Mouse (Mus musculus): ENCODE results near the gene Krtap3-3. TPM values are rescaled to one million over a fixed set of nuclear protein-coding genes. Genes with fewer than 3 reads are reported as not detected.

The Krtap3-3 gene
- total RNA-seq, 2 experiments from 2014 or later = not detected

Other genes with a start within 250 kb of the Krtap3-3 start
Only the 30 nearest of the 34 such genes appear.
- gene Krt25, start 227.9 kb downstream of the Krtap3-3 start, total RNA-seq (2014; fragmentation: Nextera tagmentation) = not detected in 2 replicates
- gene Krt25, start 227.9 kb downstream of the Krtap3-3 start, total RNA-seq (2017) = not detected in 2 replicates
- not detected in 2 replicates for gene Krt26, start 212.9 kb downstream of the Krtap3-3 start, total RNA-seq (2014; fragmentation: Nextera tagmentation)
- not detected in 2 replicates for gene Krt26, start 212.9 kb downstream of the Krtap3-3 start, total RNA-seq (2017)
- not detected in 2 replicates for gene Krt27, start 199.8 kb downstream of the Krtap3-3 start, total RNA-seq (2014; fragmentation: Nextera tagmentation)
- gene Krt27, start 199.8 kb downstream of the Krtap3-3 start, total RNA-seq (2017) = not detected in 2 replicates
- gene Krt28, start 176.0 kb downstream of the Krtap3-3 start, total RNA-seq (2014; fragmentation: Nextera tagmentation) = not detected in 2 replicates
- gene Krt28, start 176.0 kb downstream of the Krtap3-3 start, total RNA-seq (2017) = not detected in 2 replicates
- 1.7 and 7.5 TPM in 2 replicates for gene Krt10, start 161.5 kb downstream of the Krtap3-3 start, total RNA-seq (2014; fragmentation: Nextera tagmentation)
- 0.39 TPM in 1 of 2 replicates, not detected in the other for gene Krt10, start 161.5 kb downstream of the Krtap3-3 start, total RNA-seq (2017)
- not detected in 2 replicates for gene Krt12, start 128.6 kb downstream of the Krtap3-3 start, total RNA-seq (2014; fragmentation: Nextera tagmentation)
- gene Krt12, start 128.6 kb downstream of the Krtap3-3 start, total RNA-seq (2017) = not detected in 2 replicates
- gene Krt20, start 112.7 kb downstream of the Krtap3-3 start, total RNA-seq (2014; fragmentation: Nextera tagmentation) = not detected in 2 replicates
- gene Krt20, start 112.7 kb downstream of the Krtap3-3 start, total RNA-seq (2017) = not detected in 2 replicates
- not detected in 2 replicates for gene Krt23, start 57.7 kb downstream of the Krtap3-3 start, total RNA-seq (2014; fragmentation: Nextera tagmentation)
- not detected in 2 replicates for gene Krt23, start 57.7 kb downstream of the Krtap3-3 start, total RNA-seq (2017)
- not detected in 2 replicates for gene Krt39, start 29.5 kb downstream of the Krtap3-3 start, total RNA-seq (2014; fragmentation: Nextera tagmentation)
- not detected in 2 replicates for gene Krt39, start 29.5 kb downstream of the Krtap3-3 start, total RNA-seq (2017)
- not detected in 2 replicates for gene Krt40, start 7.7 kb downstream of the Krtap3-3 start, total RNA-seq (2014; fragmentation: Nextera tagmentation)
- gene Krt40, start 7.7 kb downstream of the Krtap3-3 start, total RNA-seq (2017) = not detected in 2 replicates
- not detected in 2 replicates for gene Krtap3-2, start 6.0 kb upstream of the Krtap3-3 start, total RNA-seq (2014; fragmentation: Nextera tagmentation)
- gene Krtap3-2, start 6.0 kb upstream of the Krtap3-3 start, total RNA-seq (2017) = not detected in 2 replicates
- not detected in 2 replicates for gene Gm11939, start 8.6 kb upstream of the Krtap3-3 start, total RNA-seq (2014; fragmentation: Nextera tagmentation)
- not detected in 2 replicates for gene Gm11939, start 8.6 kb upstream of the Krtap3-3 start, total RNA-seq (2017)
- gene Krtap3-1, start 15.8 kb upstream of the Krtap3-3 start, total RNA-seq (2014; fragmentation: Nextera tagmentation) = not detected in 2 replicates
- gene Krtap3-1, start 15.8 kb upstream of the Krtap3-3 start, total RNA-seq (2017) = not detected in 2 replicates
- not detected in 2 replicates for gene Krtap1-5, start 30.2 kb upstream of the Krtap3-3 start, total RNA-seq (2014; fragmentation: Nextera tagmentation)
- not detected in 2 replicates for gene Krtap1-5, start 30.2 kb upstream of the Krtap3-3 start, total RNA-seq (2017)
- gene Krtap1-4, start 32.8 kb upstream of the Krtap3-3 start, total RNA-seq (2014; fragmentation: Nextera tagmentation) = not detected in 2 replicates
- not detected in 2 replicates for gene Krtap1-4, start 32.8 kb upstream of the Krtap3-3 start, total RNA-seq (2017)
- gene Krtap1-3, start 40.5 kb upstream of the Krtap3-3 start, total RNA-seq (2014; fragmentation: Nextera tagmentation) = not detected in 2 replicates
- not detected in 2 replicates for gene Krtap1-3, start 40.5 kb upstream of the Krtap3-3 start, total RNA-seq (2017)
- gene Krtap9-3, start 47.2 kb upstream of the Krtap3-3 start, total RNA-seq (2014; fragmentation: Nextera tagmentation) = not detected in 2 replicates
- gene Krtap9-3, start 47.2 kb upstream of the Krtap3-3 start, total RNA-seq (2017) = not detected in 2 replicates
- gene Gm11938, start 52.4 kb upstream of the Krtap3-3 start, total RNA-seq (2014; fragmentation: Nextera tagmentation) = not detected in 2 replicates
- gene Gm11938, start 52.4 kb upstream of the Krtap3-3 start, total RNA-seq (2017) = not detected in 2 replicates
- gene Gm11937, start 59.3 kb upstream of the Krtap3-3 start, total RNA-seq (2014; fragmentation: Nextera tagmentation) = not detected in 2 replicates
- not detected in 2 replicates for gene Gm11937, start 59.3 kb upstream of the Krtap3-3 start, total RNA-seq (2017)
- not detected in 2 replicates for gene Krtap2-4, start 64.0 kb upstream of the Krtap3-3 start, total RNA-seq (2014; fragmentation: Nextera tagmentation)
- gene Krtap2-4, start 64.0 kb upstream of the Krtap3-3 start, total RNA-seq (2017) = not detected in 2 replicates
- gene Gm11562, start 69.6 kb upstream of the Krtap3-3 start, total RNA-seq (2014; fragmentation: Nextera tagmentation) = not detected in 2 replicates
- not detected in 2 replicates for gene Gm11562, start 69.6 kb upstream of the Krtap3-3 start, total RNA-seq (2017)
- gene Krtap4-1, start 77.4 kb upstream of the Krtap3-3 start, total RNA-seq (2014; fragmentation: Nextera tagmentation) = not detected in 2 replicates
- gene Krtap4-1, start 77.4 kb upstream of the Krtap3-3 start, total RNA-seq (2017) = not detected in 2 replicates
- gene Krtap4-2, start 84.2 kb upstream of the Krtap3-3 start, total RNA-seq (2014; fragmentation: Nextera tagmentation) = not detected in 2 replicates
- gene Krtap4-2, start 84.2 kb upstream of the Krtap3-3 start, total RNA-seq (2017) = not detected in 2 replicates
- not detected in 2 replicates for gene Krtap4-7, start 93.2 kb upstream of the Krtap3-3 start, total RNA-seq (2014; fragmentation: Nextera tagmentation)
- gene Krtap4-7, start 93.2 kb upstream of the Krtap3-3 start, total RNA-seq (2017) = not detected in 2 replicates
- not detected in 2 replicates for gene Gm11555, start 99.4 kb upstream of the Krtap3-3 start, total RNA-seq (2014; fragmentation: Nextera tagmentation)
- not detected in 2 replicates for gene Gm11555, start 99.4 kb upstream of the Krtap3-3 start, total RNA-seq (2017)
- gene Gm11563, start 108.1 kb upstream of the Krtap3-3 start, total RNA-seq (2014; fragmentation: Nextera tagmentation) = not detected in 2 replicates
- gene Gm11563, start 108.1 kb upstream of the Krtap3-3 start, total RNA-seq (2017) = not detected in 2 replicates
- gene Krtap4-6, start 115.1 kb upstream of the Krtap3-3 start, total RNA-seq (2014; fragmentation: Nextera tagmentation) = not detected in 2 replicates
- gene Krtap4-6, start 115.1 kb upstream of the Krtap3-3 start, total RNA-seq (2017) = not detected in 2 replicates
- gene Gm14190, start 139.9 kb upstream of the Krtap3-3 start, total RNA-seq (2014; fragmentation: Nextera tagmentation) = not detected in 2 replicates
- gene Gm14190, start 139.9 kb upstream of the Krtap3-3 start, total RNA-seq (2017) = not detected in 2 replicates
- gene Gm14180, start 183.4 kb upstream of the Krtap3-3 start, total RNA-seq (2014; fragmentation: Nextera tagmentation) = not detected in 2 replicates
- not detected in 2 replicates for gene Gm14180, start 183.4 kb upstream of the Krtap3-3 start, total RNA-seq (2017)
- gene Gm11595, start 222.0 kb upstream of the Krtap3-3 start, total RNA-seq (2014; fragmentation: Nextera tagmentation) = not detected in 2 replicates
- not detected in 2 replicates for gene Gm11595, start 222.0 kb upstream of the Krtap3-3 start, total RNA-seq (2017)

Data from granulocyte monocyte progenitor cell, adult 5-6 weeks (primary cell).